Mouse (Mus musculus): Measurements from ENCODE around the gene Upk1a. TPM values are rescaled to one million over a fixed set of nuclear protein-coding genes. Genes with fewer than 3 reads are reported as not detected.
A peak's percentile ranks its signal among the peaks of the same experiment; 100 is the strongest.

The Upk1a gene
- total and polyA plus RNA-seq, 3 experiments = 0.54 to 1.6 TPM; not detected in 1

- TF ChIP-seq HCFC1 (IDR thresholded peaks at IDR 0.05; ENCODE audit: low read depth, low read length) = peak; percentile 93
- TF ChIP-seq USF2 (IDR thresholded peaks at IDR 0.05; ENCODE audit: borderline replicate concordance in 1 of 2, insufficient read depth in 1 of 2, low read depth in 1 of 2, low read length in 2 of 2) = no peak
These were observed 53.1 kb downstream of the Upk1a start, which contains the start of gene Lin37 (continued) for GRCm38 (mm10) chr7:30559443-30559954.

- TF ChIP-seq ZKSCAN1 (IDR thresholded peaks at IDR 0.05; ENCODE audit: low read depth, low read length) = no peak
- no peak for TF ChIP-seq CTCF (IDR thresholded peaks at IDR 0.05 in 2 of 3, conservative IDR thresholded peaks at IDR 0.05 in 1 of 3; ENCODE audit: control insufficient read depth in 1 of 3, insufficient read depth in 1 of 3, low read depth in 2 of 3, low read length in 3 of 3, poor library complexity in 1 of 3, severe bottlenecking in 1 of 3)
- no peak for TF ChIP-seq MEF2A (IDR thresholded peaks at IDR 0.05; ENCODE audit: extremely low read depth, insufficient replicate concordance, low read depth, low read length, poor library complexity, severe bottlenecking)
- TF ChIP-seq HCFC1 (IDR thresholded peaks at IDR 0.05; ENCODE audit: low read depth, low read length) = no peak
- no peak for TF ChIP-seq GABPA (IDR thresholded peaks at IDR 0.05; ENCODE audit: low read depth, low read length)
- TF ChIP-seq EP300 (IDR thresholded peaks at IDR 0.05; ENCODE audit: low read depth in 1 of 2, low read length in 2 of 2) = no peak
- no peak for TF ChIP-seq RAD21 (IDR thresholded peaks at IDR 0.05; ENCODE audit: low read depth, low read length)
- no peak for TF ChIP-seq E2F4 (IDR thresholded peaks at IDR 0.05; ENCODE audit: borderline replicate concordance, low read depth, low read length)
- no peak for TF ChIP-seq POLR2AphosphoS2 (IDR thresholded peaks at IDR 0.05; ENCODE audit: low read length)
- TF ChIP-seq MAX (IDR thresholded peaks at IDR 0.05; ENCODE audit: low read length) = no peak
- no peak for TF ChIP-seq NRF1 (IDR thresholded peaks at IDR 0.05; ENCODE audit: insufficient read depth, low read depth, low read length, poor library complexity, severe bottlenecking)
- no peak for TF ChIP-seq KAT2A (conservative IDR thresholded peaks at IDR 0.05; ENCODE audit: low read depth, low read length)
- no peak for TF ChIP-seq SMC3 (IDR thresholded peaks at IDR 0.05; ENCODE audit: low read depth, low read length)
- no peak for TF ChIP-seq NELFE (IDR thresholded peaks at IDR 0.05; ENCODE audit: low read depth, low read length)
- no peak for TF ChIP-seq POLR2AphosphoS5 (IDR thresholded peaks at IDR 0.05; ENCODE audit: borderline replicate concordance, low read depth, low read length)
- no peak for TF ChIP-seq CHD2 (IDR thresholded peaks at IDR 0.05; ENCODE audit: low read length)
- TF ChIP-seq RCOR1 (IDR thresholded peaks at IDR 0.05; ENCODE audit: low read depth, low read length) = no peak
- H3K4me3 ChIP-seq (ENCODE audit: control insufficient read depth in 1 of 2, insufficient read depth in 1 of 2, low read depth in 2 of 2, low read length in 2 of 2) = peak overlapping the region; percentile 80 to 85
- H3K27me3 ChIP-seq (ENCODE audit: control insufficient read depth in 1 of 2, insufficient read depth in 2 of 2, low read length in 2 of 2) = no peaks in the 10 kb centered on the region
- peaks cover 18% of the 10 kb centered on the region for H3K79me2 ChIP-seq (ENCODE audit: control insufficient read depth, insufficient read depth, low read length, poor library complexity)
- DNase-seq (ENCODE audit: low read depth, low spot score) = peak; percentile 63
- no peaks in the 10 kb centered on the region for H3K9me3 ChIP-seq (replicated peaks; ENCODE audit: insufficient read depth, low read length)
- H3K4me1 ChIP-seq (ENCODE audit: control insufficient read depth in 1 of 2, insufficient read depth in 2 of 2, low read length in 2 of 2) = peaks cover 2 to 10% of the 10 kb centered on the region in 2 experiments; a peak in 2 of 4 replicates
- peaks cover 0 to 8% of the 10 kb centered on the region in 2 experiments; a peak in 2 of 4 replicates for H3K36me3 ChIP-seq (ENCODE audit: control insufficient read depth in 1 of 2, insufficient read depth in 2 of 2, low read length in 2 of 2)
- peak overlapping the region; percentile 75 for H3K9ac ChIP-seq (ENCODE audit: control insufficient read depth, low read depth, low read length, poor library complexity, severe bottlenecking)
- peak overlapping the region; percentile 56 for H3K27ac ChIP-seq (ENCODE audit: control insufficient read depth, low read depth, low read length)
These were observed 53.8 kb downstream of the Upk1a start for GRCm38 (mm10) chr7:30558656-30559442.

Measured in MEL (cell line).